Mouse (Mus musculus): ENCODE results near the gene Creb3.

The Creb3 gene

GRCm38 (mm10) chr4:43558631-43559356 is 3.3 kb upstream of the Creb3 start:
- peak; percentile 82 for DNase-seq

- DNase-seq: no peak
Measured at GRCm38 (mm10) chr4:43559519-43560242, 2.5 kb upstream of the Creb3 start.

GRCm38 (mm10) chr4:43560243-43560611 is 1.9 kb upstream of the Creb3 start:
- DNase-seq: peak; percentile 67

- no peak for DNase-seq
Measured at GRCm38 (mm10) chr4:43560976-43561375, 1.2 kb upstream of the Creb3 start.

GRCm38 (mm10) chr4:43561436-43561996 is 616 bp upstream of the Creb3 start:
- DNase-seq: no peak

GRCm38 (mm10) chr4:43562769-43563600 is 853 bp downstream of the Creb3 start:
- no peak for DNase-seq

- DNase-seq: no peak
Measured at GRCm38 (mm10) chr4:43563601-43563875, 1.4 kb downstream of the Creb3 start.

- DNase-seq: no peak
Measured at GRCm38 (mm10) chr4:43564231-43564630, 2.1 kb downstream of the Creb3 start.

GRCm38 (mm10) chr4:43567140-43567539 is 5.0 kb downstream of the Creb3 start:
- DNase-seq: no peak

GRCm38 (mm10) chr4:43571395-43572045 is 9.4 kb downstream of the Creb3 start:
- DNase-seq: no peak

- no peak for DNase-seq
Measured at GRCm38 (mm10) chr4:43573561-43573960, 11.4 kb downstream of the Creb3 start.

GRCm38 (mm10) chr4:43575356-43575755 is 13.2 kb downstream of the Creb3 start:
- DNase-seq: no peak

- no peak for DNase-seq
Measured at GRCm38 (mm10) chr4:43577237-43577881, 15.2 kb downstream of the Creb3 start.

GRCm38 (mm10) chr4:43578376-43579204 is 16.5 kb downstream of the Creb3 start, which contains the start of the genes Rgp1 and Gba2:
Gene Rgp1, plus strand, starts transcription at chr4:43578715.
Gene Gba2, minus strand, starts transcription at chr4:43578873.
- DNase-seq: peak; percentile 88

- no peak for DNase-seq
Measured at GRCm38 (mm10) chr4:43579256-43579655, 17.1 kb downstream of the Creb3 start.

- DNase-seq: no peak
Measured at GRCm38 (mm10) chr4:43579731-43580130, 17.6 kb downstream of the Creb3 start.

GRCm38 (mm10) chr4:43580721-43581120 is 18.6 kb downstream of the Creb3 start:
- no peak for DNase-seq

GRCm38 (mm10) chr4:43581381-43581780 is 19.2 kb downstream of the Creb3 start:
- no peak for DNase-seq

- DNase-seq: no peak
Measured at GRCm38 (mm10) chr4:43582241-43582640, 20.1 kb downstream of the Creb3 start.

- no peak for DNase-seq
Measured at GRCm38 (mm10) chr4:43583421-43583820, 21.3 kb downstream of the Creb3 start.

All from lung, postnatal 14 days (tissue).